In the genomic region with DNA sequence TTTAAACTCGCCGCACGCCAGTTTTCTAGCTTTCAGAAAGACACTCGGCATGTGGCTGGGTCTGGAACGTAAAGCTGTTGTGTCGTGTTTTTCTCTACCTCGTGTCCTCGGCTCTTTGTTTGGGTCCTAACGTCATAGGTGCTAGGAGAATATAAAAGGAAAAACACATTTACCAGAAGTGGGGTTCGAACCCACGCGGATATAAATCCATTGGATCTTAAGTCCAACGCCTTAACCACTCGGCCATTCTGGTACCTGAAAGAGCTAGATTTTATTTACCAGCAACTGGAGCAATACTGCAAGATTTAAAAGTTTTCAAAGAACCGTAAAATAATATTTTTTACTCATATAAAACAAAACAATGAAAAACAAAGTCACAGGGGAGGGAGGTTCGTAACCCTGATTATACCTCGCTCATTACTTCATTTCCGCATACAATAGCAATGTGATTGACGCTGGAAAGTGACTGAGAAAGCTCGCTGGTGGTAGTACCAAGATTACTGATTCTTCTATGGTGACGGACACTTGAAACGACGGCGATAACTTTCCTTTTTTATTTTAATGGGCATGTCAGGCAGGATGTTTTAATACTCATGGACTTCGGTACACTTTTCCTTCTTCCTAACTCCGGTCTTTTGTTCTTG, we compare ENCODE assay signal across 8 mouse cellular contexts. TPM values are rescaled to one million over a fixed set of nuclear protein-coding genes. Genes with fewer than 3 reads are reported as not detected.
DNase-seq lines count a peak whose midpoint lies in the region; ATAC-seq and TF ChIP-seq lines count a peak whose summit lies in the region.

No protein-coding gene starts in this region.

- H3K9me3 ChIP-seq in embryonic facial prominence, embryonic 10.5 days = no peaks in the 10 kb centered on the region
- no peaks in the 10 kb centered on the region for H3K9me3 ChIP-seq in intestine, postnatal 0 days (ENCODE audit: control insufficient read depth)
- no peaks in the 10 kb centered on the region for H3K9me3 ChIP-seq in midbrain, embryonic 11.5 days (ENCODE audit: control insufficient read depth, low read length)

- peak overlapping the region; percentile 67 for H3K9ac ChIP-seq in intestine, postnatal 0 days (ENCODE audit: low read depth, low read length)
- H3K9ac ChIP-seq in midbrain, embryonic 11.5 days (ENCODE audit: low read length) = peak overlapping the region; percentile 82

- peaks cover 27% of the 10 kb centered on the region for H3K4me1 ChIP-seq in embryonic facial prominence, embryonic 10.5 days
- H3K4me1 ChIP-seq in intestine, postnatal 0 days (replicated peaks; ENCODE audit: control insufficient read depth, insufficient read depth, low read length) = no peaks in the 10 kb centered on the region
- H3K4me1 ChIP-seq in midbrain, embryonic 11.5 days (ENCODE audit: control insufficient read depth, insufficient read depth, low read length) = peaks cover 3% of the 10 kb centered on the region; the same call in 1 of the 2 replicates

- DNase-seq in cerebellum, adult 11 months = peak; percentile 78
- DNase-seq in embryonic facial prominence, embryonic 10.5 days (ENCODE audit: low spot score) = peak; percentile 80
- peak; percentile 70 for DNase-seq in left cerebral cortex, postnatal 4 days
- DNase-seq in midbrain, embryonic 11.5 days (ENCODE audit: low spot score, missing footprints) = peak; percentile 99
- DNase-seq in right cerebral cortex, postnatal 4 days = peak; percentile 72

- H3K4me3 ChIP-seq in embryonic facial prominence, embryonic 10.5 days = peak overlapping the region; percentile 69
- H3K4me3 ChIP-seq in intestine, postnatal 0 days (ENCODE audit: low read depth, low read length) = peak overlapping the region; percentile 56
- H3K4me3 ChIP-seq in midbrain, embryonic 11.5 days (ENCODE audit: low read depth, low read length) = peak overlapping the region; percentile 64

- H3K27ac ChIP-seq in embryonic facial prominence, embryonic 10.5 days (replicated peaks) = peak overlapping the region; percentile 93
- peak overlapping the region; percentile 93 for H3K27ac ChIP-seq in intestine, postnatal 0 days (ENCODE audit: low read depth, low read length)
- peak overlapping the region; percentile 84 for H3K27ac ChIP-seq in midbrain, embryonic 11.5 days (ENCODE audit: low read depth, low read length)

- no peak for ATAC-seq in cerebellum, adult (ENCODE audit: insufficient number of reproducible peaks, low FRiP score, low TSS enrichment)
- peak; percentile 19 for ATAC-seq in granulocyte monocyte progenitor cell, adult 5-6 weeks (replicated peaks; ENCODE audit: poor library complexity, severe bottlenecking)
- ATAC-seq in intestine, postnatal 0 days = peak; percentile 40
- ATAC-seq in midbrain, embryonic 11.5 days (ENCODE audit: low FRiP score) = peak; percentile 43

- TF ChIP-seq CTCF in intestine, postnatal 0 days (IDR thresholded peaks at IDR 0.05; ENCODE audit: low read depth) = no peak

- WGBS in embryonic facial prominence, embryonic 10.5 days = under 1% methylated on average over 26 of the region's 26 CpGs
- under 1% methylated on average over 26 of the region's 26 CpGs for WGBS in intestine, postnatal 0 days
- under 1% methylated on average over 26 of the region's 26 CpGs for WGBS in midbrain, embryonic 11.5 days

- H3K36me3 ChIP-seq in embryonic facial prominence, embryonic 10.5 days (replicated peaks) = no peaks in the 10 kb centered on the region
- no peaks in the 10 kb centered on the region for H3K36me3 ChIP-seq in intestine, postnatal 0 days (ENCODE audit: control insufficient read depth, insufficient read depth)
- H3K36me3 ChIP-seq in midbrain, embryonic 11.5 days (ENCODE audit: control insufficient read depth, insufficient read depth, low read length) = no peaks in the 10 kb centered on the region

- no peaks in the 10 kb centered on the region for H3K27me3 ChIP-seq in embryonic facial prominence, embryonic 10.5 days (replicated peaks; ENCODE audit: low read depth, poor library complexity, severe bottlenecking)
- H3K27me3 ChIP-seq in intestine, postnatal 0 days (replicated peaks; ENCODE audit: control insufficient read depth, insufficient read depth, low read length) = no peaks in the 10 kb centered on the region
- peaks cover 4% of the 10 kb centered on the region for H3K27me3 ChIP-seq in midbrain, embryonic 11.5 days (ENCODE audit: control insufficient read depth, insufficient read depth, low read length)

- intact Hi-C loops in left cerebral cortex, postnatal 4 days (cut with DNase I) = loop anchor here (5.0 to 10.0 kb wide), 2 partner anchors 491 to 584 kb away; partner anchors contain the start of genes Dtx4 and Gm4952

- H3K4me2 ChIP-seq in intestine, postnatal 0 days (replicated peaks; ENCODE audit: low read depth) = peak overlapping the region; percentile 82
- H3K4me2 ChIP-seq in midbrain, embryonic 11.5 days = peak overlapping the region; percentile 63

RNA-seq across cellular contexts. Expression of gene Olfr1423, which starts 30.1 kb away (rescaled TPM):
- polyA plus RNA-seq in embryonic facial prominence, embryonic 10.5 days (2016; fragmentation: Nextera tagmentation; extraction: Ambion mirVana) = 0.04 and 0.09 TPM in 2 replicates
- total RNA-seq in granulocyte monocyte progenitor cell, adult 5-6 weeks (2014; fragmentation: Nextera tagmentation) = not detected in 2 replicates
- total RNA-seq in granulocyte monocyte progenitor cell, adult 5-6 weeks (2017) = not detected in 2 replicates
- not detected in 2 replicates for polyA plus RNA-seq in intestine, postnatal 0 days (2015; fragmentation: Nextera tagmentation; extraction: Ambion mirVana)
- not detected for total RNA-seq in left cerebral cortex, postnatal 4 days (2021)
- 0.03 TPM in 1 of 2 replicates, not detected in the other for polyA plus RNA-seq in midbrain, embryonic 11.5 days (2014; fragmentation: Nextera tagmentation; extraction: Ambion mirVana)

RNA-seq across cellular contexts. Expression of gene Osbp, which starts 45.3 kb away (rescaled TPM):
- 2.8 and 3.5 TPM in 2 replicates for polyA plus RNA-seq in embryonic facial prominence, embryonic 10.5 days (2016; fragmentation: Nextera tagmentation; extraction: Ambion mirVana)
- 39.1 and 46.5 TPM in 2 replicates for total RNA-seq in granulocyte monocyte progenitor cell, adult 5-6 weeks (2014; fragmentation: Nextera tagmentation)
- 35.2 and 42.3 TPM in 2 replicates for total RNA-seq in granulocyte monocyte progenitor cell, adult 5-6 weeks (2017)
- 6.2 and 6.9 TPM in 2 replicates for polyA plus RNA-seq in intestine, postnatal 0 days (2015; fragmentation: Nextera tagmentation; extraction: Ambion mirVana)
- 10 to 100 TPM; 52.5 to 54.4 TPM for total RNA-seq in left cerebral cortex, postnatal 4 days (2021)
- polyA plus RNA-seq in midbrain, embryonic 11.5 days (2014; fragmentation: Nextera tagmentation; extraction: Ambion mirVana) = 5.3 and 6.0 TPM in 2 replicates

RNA-seq across cellular contexts. Expression of gene Olfr1424, which starts 51.4 kb away (rescaled TPM):
- polyA plus RNA-seq in embryonic facial prominence, embryonic 10.5 days (2016; fragmentation: Nextera tagmentation; extraction: Ambion mirVana) = not detected in 2 replicates
- not detected in 2 replicates for total RNA-seq in granulocyte monocyte progenitor cell, adult 5-6 weeks (2014; fragmentation: Nextera tagmentation)
- total RNA-seq in granulocyte monocyte progenitor cell, adult 5-6 weeks (2017) = not detected in 2 replicates
- not detected in 2 replicates for polyA plus RNA-seq in intestine, postnatal 0 days (2015; fragmentation: Nextera tagmentation; extraction: Ambion mirVana)
- total RNA-seq in left cerebral cortex, postnatal 4 days (2021) = not detected
- polyA plus RNA-seq in midbrain, embryonic 11.5 days (2014; fragmentation: Nextera tagmentation; extraction: Ambion mirVana) = not detected in 2 replicates
